Mouse (Mus musculus) midbrain, embryonic 13.5 days (tissue): Measurements from ENCODE around the gene Atpif1. TPM values are rescaled to one million over a fixed set of nuclear protein-coding genes. Genes with fewer than 3 reads are reported as not detected.

Experiments
- ATAC-seq: fragments of 200-750 bp; cut with Nextera tagmentation; 2 replicates; pipeline ENCODE4 v1.8.0; 2017; ENCODE audit warnings: mild to moderate bottlenecking, moderate TSS enrichment, moderate library complexity
- H3K27ac ChIP-seq: fragments of 300-500 bp; sonication (generic); 2 replicates; pipeline ENCODE4 v1.5.1; 2015; ENCODE audit warnings: inconsistent platforms, mild to moderate bottlenecking, moderate library complexity
- H3K27me3 ChIP-seq: fragments of 300-500 bp; sonication (generic); 2 replicates; pipeline ENCODE4 v1.6.1; 2015; ENCODE audit warnings: mild to moderate bottlenecking, inconsistent platforms
- H3K36me3 ChIP-seq: fragments of 300-500 bp; sonication (generic); 2 replicates; pipeline ENCODE4 v1.6.1; 2015; ENCODE audit warnings: mild to moderate bottlenecking, inconsistent platforms
- H3K4me1 ChIP-seq: fragments of 300-500 bp; sonication (generic); replicated peaks from 2 replicates; pipeline ENCODE4 v1.6.1; 2015; ENCODE audit warnings: inconsistent platforms
- H3K4me2 ChIP-seq: fragments of 300-500 bp; sonication (generic); replicated peaks from 2 replicates; pipeline ENCODE4 v1.6.1; 2015; ENCODE audit warnings: moderate library complexity, mild to moderate bottlenecking, inconsistent platforms
- H3K4me3 ChIP-seq: fragments of 300-500 bp; sonication (generic); replicated peaks from 2 replicates; pipeline ENCODE4 v1.5.1; 2015; ENCODE audit warnings: mild to moderate bottlenecking, inconsistent platforms
- H3K9ac ChIP-seq: fragments of 300-500 bp; sonication (generic); replicated peaks from 2 replicates; pipeline ENCODE4 v1.6.1; 2015; ENCODE audit warnings: mild to moderate bottlenecking, inconsistent platforms
- H3K9me3 ChIP-seq: fragments of 300-500 bp; sonication (generic); 2 replicates; pipeline ENCODE4 v1.6.1; 2016; ENCODE audit warnings: mild to moderate bottlenecking, inconsistent platforms
- WGBS: fragments of 180-500 bp; shearing (Covaris S2); methylation state at CpG from one replicate; pipeline ENCODE4 v1.1.7; 2015; 5-methylcytosine and 5-hydroxymethylcytosine counted together
- polyA plus RNA-seq: library from polyadenylated mRNA; unstranded; fragments of >200 nt; fragmentation: Nextera tagmentation; extraction: Ambion mirVana; gene quantifications from 2 replicates; pipeline ENCODE4 v1.2.1, GENCODE M21; 2015

Atpif1 gene
- polyA plus RNA-seq, 1 experiment from 2014 or later = 1,327 TPM

- 62% methylated on average over 6 of the region's 6 CpGs for WGBS
Measured at GRCm38 (mm10) chr4:132505034-132505738, 28.3 kb downstream of the Atpif1 start.

DNA sequence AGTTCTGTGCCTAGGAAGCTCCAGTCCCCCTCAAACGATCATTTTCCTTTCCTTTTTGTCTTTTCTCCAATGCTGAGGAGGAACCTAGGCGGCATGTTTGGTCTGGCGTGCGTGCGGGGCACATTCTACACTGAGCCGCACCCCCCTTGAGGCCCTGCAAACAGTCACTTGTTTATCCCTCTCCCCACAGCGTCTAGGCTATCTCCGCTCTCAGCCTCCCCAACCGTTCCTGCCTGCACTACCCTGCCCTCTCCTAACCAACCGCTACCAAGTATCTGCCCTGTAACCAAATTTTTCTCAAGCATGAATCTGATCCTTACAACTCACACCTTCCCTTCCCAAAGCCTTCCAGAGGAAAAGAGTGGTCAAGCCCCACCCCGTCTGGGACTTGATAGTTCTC, 30.1 kb downstream of the Atpif1 start:
- Histone ChIP-seq H3K27me3 (no peaks in the 10 kb centered on the region), H3K4me1 (no peaks in the 10 kb centered on the region; the same call in 1 of the 2 replicates), H3K9ac (no peak overlapping the region), H3K9me3 (no peaks in the 10 kb centered on the region), H3K4me2 (no peak overlapping the region), H3K4me3 (no peak overlapping the region), H3K27ac (no peak overlapping the region), H3K36me3 (peaks cover 11% of the 10 kb centered on the region)
- ATAC-seq = no peak
- WGBS = 87% methylated on average over 11 of the region's 11 CpGs

More at GRCm38 (mm10) chr4:132505034-132505738, 28.3 kb downstream of the Atpif1 start:
- Histone ChIP-seq H3K27ac (no peak overlapping the region), H3K36me3 (no peaks in the 10 kb centered on the region), H3K4me1 (peaks cover 9% of the 10 kb centered on the region), H3K4me2 (no peak overlapping the region), H3K9ac (no peak overlapping the region), H3K4me3 (no peak overlapping the region), H3K9me3 (no peaks in the 10 kb centered on the region), H3K27me3 (no peaks in the 10 kb centered on the region)
- no peak for ATAC-seq

DNA sequence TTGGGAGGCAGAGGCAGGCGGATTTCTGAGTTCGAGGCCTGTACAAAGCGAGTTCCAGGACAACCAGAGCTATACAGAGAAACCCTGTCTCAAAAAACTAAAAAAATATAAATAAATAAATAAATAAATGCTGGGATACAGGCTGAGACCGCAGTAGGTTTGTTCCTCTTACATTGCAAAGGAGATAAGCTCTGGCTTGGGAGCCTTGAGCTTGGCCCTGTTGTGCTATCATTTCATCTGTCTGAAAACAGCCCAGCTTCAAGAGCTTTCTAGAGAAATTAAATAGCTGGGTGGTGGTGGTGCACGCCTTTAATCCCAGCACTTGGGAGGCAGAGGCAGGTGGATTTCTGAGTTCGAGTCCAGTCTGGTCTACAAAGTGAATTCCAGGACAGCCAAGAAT, 31.8 kb downstream of the Atpif1 start:
- ATAC-seq = no peak
- Histone ChIP-seq H3K27ac (no peak overlapping the region), H3K4me1 (no peaks in the 10 kb centered on the region), H3K27me3 (no peaks in the 10 kb centered on the region), H3K9me3 (no peaks in the 10 kb centered on the region), H3K4me3 (no peak overlapping the region), H3K4me2 (no peak overlapping the region), H3K9ac (no peak overlapping the region), H3K36me3 (peaks cover 24% of the 10 kb centered on the region)
- 97% methylated on average over 6 of the region's 6 CpGs for WGBS

DNA sequence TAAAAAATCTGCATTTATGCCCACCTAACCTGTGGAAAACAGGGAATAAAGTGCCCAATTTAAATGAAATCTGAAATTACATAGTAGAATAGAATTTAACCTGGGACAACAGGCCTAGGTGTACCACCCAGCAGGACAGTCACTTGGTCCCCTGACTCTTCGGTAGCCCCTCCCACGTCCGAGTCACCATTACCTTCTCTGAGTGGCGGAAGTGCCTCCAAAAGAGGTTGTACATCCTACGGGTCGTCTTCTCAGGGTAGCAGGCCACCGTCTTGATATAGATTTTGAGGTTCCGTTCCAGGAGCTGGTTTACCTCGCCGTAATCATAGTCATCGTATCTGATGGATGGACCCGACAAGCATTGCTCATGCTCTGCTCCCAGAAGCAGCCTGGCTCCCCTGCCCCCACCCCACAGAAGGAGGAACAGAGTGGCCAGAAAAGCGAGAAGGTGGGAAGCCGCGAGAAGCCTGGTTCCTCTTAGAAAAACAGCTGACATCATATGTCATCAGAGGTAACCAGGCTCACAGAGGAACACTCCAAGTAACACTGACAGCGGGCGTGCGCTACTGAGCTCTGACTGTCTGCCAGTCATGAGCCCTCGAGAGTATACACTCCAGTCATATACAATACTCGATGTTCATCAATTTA, 39.1 kb downstream of the Atpif1 start:
- peaks cover 37% of the 10 kb centered on the region for H3K36me3 ChIP-seq
- 95% methylated on average over 20 of the region's 20 CpGs for WGBS
- H3K4me2 ChIP-seq = no peak overlapping the region
- no peak overlapping the region for H3K4me3 ChIP-seq
- H3K9me3 ChIP-seq = no peaks in the 10 kb centered on the region
- no peak for ATAC-seq
- no peaks in the 10 kb centered on the region for H3K4me1 ChIP-seq
- H3K9ac ChIP-seq = no peak overlapping the region
- no peak overlapping the region for H3K27ac ChIP-seq
- H3K27me3 ChIP-seq = no peaks in the 10 kb centered on the region

- Histone ChIP-seq H3K4me1 (no peaks in the 10 kb centered on the region), H3K9ac (no peak overlapping the region), H3K9me3 (no peaks in the 10 kb centered on the region), H3K27ac (no peak overlapping the region), H3K4me2 (no peak overlapping the region), H3K36me3 (peaks cover 22% of the 10 kb centered on the region), H3K27me3 (no peaks in the 10 kb centered on the region), H3K4me3 (no peak overlapping the region)
- WGBS = 66% methylated on average over 10 of the region's 10 CpGs
- ATAC-seq = no peak
Measured at GRCm38 (mm10) chr4:132492178-132493060, 41.0 kb downstream of the Atpif1 start.

- Histone ChIP-seq H3K27me3 (no peaks in the 10 kb centered on the region), H3K9me3 (no peaks in the 10 kb centered on the region), H3K4me1 (no peaks in the 10 kb centered on the region), H3K36me3 (peaks cover 15% of the 10 kb centered on the region; the same call in 1 of the 2 replicates), H3K4me3 (no peak overlapping the region), H3K9ac (no peak overlapping the region), H3K4me2 (no peak overlapping the region), H3K27ac (no peak overlapping the region)
- no peak for ATAC-seq
- WGBS = 87% methylated on average over 6 of the region's 6 CpGs
Measured at GRCm38 (mm10) chr4:132491748-132492147, 41.7 kb downstream of the Atpif1 start.

DNA sequence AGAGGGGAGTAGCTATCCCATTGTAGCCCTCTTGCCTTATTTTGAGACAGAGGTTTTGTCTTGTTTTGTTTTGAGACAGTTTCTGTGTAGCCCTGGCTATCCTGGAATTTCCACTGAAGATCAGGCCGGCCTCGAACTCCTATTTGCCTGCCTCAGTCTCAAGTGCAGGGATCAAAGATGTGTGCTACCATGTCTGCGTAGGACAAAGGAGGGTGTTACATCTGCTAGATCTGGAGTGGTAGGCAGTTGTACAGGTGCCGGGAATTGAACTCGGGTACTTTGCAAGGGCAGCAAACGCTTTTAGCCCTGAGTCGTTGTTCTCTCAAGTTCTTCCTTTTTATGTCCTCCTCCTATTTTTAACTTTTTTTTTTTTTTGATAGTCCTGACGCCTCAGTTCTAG, 42.4 kb downstream of the Atpif1 start:
- Histone ChIP-seq H3K4me3 (no peak overlapping the region), H3K36me3 (peaks cover 13% of the 10 kb centered on the region; the same call in 1 of the 2 replicates), H3K9me3 (no peaks in the 10 kb centered on the region), H3K4me2 (no peak overlapping the region), H3K27ac (no peak overlapping the region), H3K27me3 (no peaks in the 10 kb centered on the region), H3K9ac (no peak overlapping the region), H3K4me1 (no peaks in the 10 kb centered on the region)
- 91% methylated on average over 8 of the region's 8 CpGs for WGBS
- no peak for ATAC-seq

GRCm38 (mm10) chr4:132490273-132491010, 43.0 kb downstream of the Atpif1 start:
- Histone ChIP-seq H3K9ac (no peak overlapping the region), H3K9me3 (no peaks in the 10 kb centered on the region), H3K36me3 (peaks cover 13% of the 10 kb centered on the region; the same call in 1 of the 2 replicates), H3K4me1 (no peaks in the 10 kb centered on the region), H3K4me2 (no peak overlapping the region), H3K27ac (no peak overlapping the region), H3K4me3 (no peak overlapping the region), H3K27me3 (no peaks in the 10 kb centered on the region)
- ATAC-seq = no peak
- WGBS = 92% methylated on average over 15 of the region's 15 CpGs

- Histone ChIP-seq H3K9ac (no peak overlapping the region), H3K4me3 (no peak overlapping the region), H3K36me3 (0 out of 2 replicates have a peak, but pooled peaks cover 8% of the 10 kb centered on the region), H3K4me2 (no peak overlapping the region), H3K27ac (no peak overlapping the region), H3K4me1 (no peaks in the 10 kb centered on the region), H3K27me3 (no peaks in the 10 kb centered on the region), H3K9me3 (no peaks in the 10 kb centered on the region)
- ATAC-seq = no peak
- 80% methylated on average over 6 of the region's 6 CpGs for WGBS
Measured at GRCm38 (mm10) chr4:132488976-132489375, 44.5 kb downstream of the Atpif1 start.

- no peak overlapping the region for H3K4me3 ChIP-seq
- no peaks in the 10 kb centered on the region for H3K27me3 ChIP-seq
- no peak overlapping the region for H3K4me2 ChIP-seq
- H3K9ac ChIP-seq = no peak overlapping the region
- no peak overlapping the region for H3K27ac ChIP-seq
- H3K9me3 ChIP-seq = no peaks in the 10 kb centered on the region
- no peak for ATAC-seq
- no peaks in the 10 kb centered on the region for H3K4me1 ChIP-seq
- WGBS = 92% methylated on average over 3 of the region's 3 CpGs
- 0 out of 2 replicates have a peak, but pooled peaks cover 4% of the 10 kb centered on the region for H3K36me3 ChIP-seq
Measured at GRCm38 (mm10) chr4:132488521-132488920, 44.9 kb downstream of the Atpif1 start.

DNA sequence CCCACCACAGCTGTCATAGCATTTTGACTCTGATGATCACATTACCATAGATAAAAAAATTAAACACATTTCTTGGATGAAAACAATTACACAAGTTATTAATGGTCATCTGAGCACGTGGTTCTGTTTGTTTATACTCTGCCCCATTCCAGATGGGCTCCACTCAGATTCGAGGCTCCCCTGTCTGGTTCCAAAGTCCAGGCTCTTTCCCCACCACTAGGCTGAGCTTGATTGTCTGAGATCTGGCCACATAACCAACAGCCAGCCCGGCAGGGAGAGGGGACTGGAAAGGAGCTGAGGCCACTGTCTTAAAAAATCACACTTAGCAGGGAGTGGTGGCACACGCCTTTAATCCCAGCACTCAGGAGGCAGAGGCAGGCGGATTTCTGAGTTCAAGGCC, 48.6 kb downstream of the Atpif1 start:
- no peak overlapping the region for H3K9ac ChIP-seq
- H3K27me3 ChIP-seq = no peaks in the 10 kb centered on the region
- H3K4me3 ChIP-seq = no peak overlapping the region
- no peak overlapping the region for H3K27ac ChIP-seq
- no peaks in the 10 kb centered on the region for H3K4me1 ChIP-seq
- H3K4me2 ChIP-seq = no peak overlapping the region
- no peak for ATAC-seq
- WGBS = 84% methylated on average over 5 of the region's 5 CpGs
- no peaks in the 10 kb centered on the region for H3K9me3 ChIP-seq
- no peaks in the 10 kb centered on the region for H3K36me3 ChIP-seq
